Mouse (Mus musculus) thymus, adult 2 months (tissue): ENCODE measurements around the gene Usp2.

Experiments used
- CTCF ChIP-seq: fragments of 200-500 bp; IDR thresholded peaks from 2 replicates; pipeline ENCODE4 v1.5.1; 2012; ENCODE audit warnings: mild to moderate bottlenecking, control low read depth, low read length, moderate library complexity, borderline replicate concordance; ENCODE audit not compliant: control insufficient read depth, poor library complexity, insufficient read depth; ENCODE audit errors: extremely low read depth
- POLR2A ChIP-seq: fragments of 200-500 bp; IDR thresholded peaks from 2 replicates; pipeline ENCODE4 v1.6.1; 2012; ENCODE audit warnings: mild to moderate bottlenecking, low read length, control low read depth, moderate library complexity; ENCODE audit not compliant: control insufficient read depth, poor library complexity, insufficient read depth; ENCODE audit errors: extremely low read depth

DNA sequence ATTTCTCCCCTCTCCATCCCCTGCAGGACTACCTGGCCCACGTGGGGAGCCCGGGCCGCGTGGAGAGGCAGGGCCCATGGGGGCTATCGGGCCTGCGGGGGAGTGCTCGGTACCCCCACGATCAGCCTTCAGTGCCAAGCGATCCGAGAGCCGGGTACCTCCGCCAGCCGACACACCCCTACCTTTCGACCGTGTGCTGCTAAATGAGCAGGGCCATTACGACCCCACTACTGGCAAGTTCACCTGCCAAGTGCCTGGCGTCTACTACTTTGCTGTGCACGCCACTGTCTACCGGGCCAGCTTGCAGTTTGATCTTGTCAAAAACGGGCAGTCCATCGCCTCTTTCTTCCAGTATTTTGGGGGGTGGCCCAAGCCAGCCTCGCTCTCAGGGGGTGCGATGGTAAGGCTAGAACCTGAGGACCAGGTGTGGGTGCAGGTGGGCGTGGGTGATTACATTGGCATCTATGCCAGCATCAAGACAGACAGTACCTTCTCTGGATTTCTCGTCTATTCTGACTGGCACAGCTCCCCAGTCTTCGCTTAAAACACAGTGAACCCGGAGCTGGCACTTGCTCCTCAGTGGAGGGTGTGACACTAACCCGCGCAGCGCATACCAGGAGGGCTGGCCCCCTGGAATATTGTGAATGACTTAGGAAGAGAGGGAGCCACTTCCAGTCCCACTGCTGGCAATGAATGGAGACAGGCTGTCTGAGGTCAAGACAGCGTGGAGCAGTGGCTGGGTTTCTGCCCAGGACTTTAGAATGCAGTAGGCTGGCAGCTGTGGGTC, 41.6 kb downstream of the Usp2 start:
- TF ChIP-seq CTCF (no peak), POLR2A (no peak)
